Mouse (Mus musculus): ENCODE data around the gene Fbxo44. TPM values are rescaled to one million over a fixed set of nuclear protein-coding genes. Genes with fewer than 3 reads are reported as not detected.
"Not testable (repeated sequence)": the region's sequence is repeated elsewhere in the genome, so short reads cannot be mapped to it uniquely, and the experiment has no call there.

Fbxo44 gene
- polyA plus RNA-seq, 1 experiment = 31.2 TPM

GRCm38 (mm10) chr4:148192707-148193245 lies 32.5 kb upstream of the Fbxo44 start:
- DNase-seq = no peak
- TF ChIP-seq POLR2A (IDR thresholded peaks at IDR 0.05; ENCODE audit: control insufficient read depth, extremely low read depth, insufficient read depth, low read length, poor library complexity) (no peak), CTCF (IDR thresholded peaks at IDR 0.05; ENCODE audit: borderline replicate concordance, control insufficient read depth, extremely low read depth, insufficient read depth, low read length, poor library complexity) (no peak)
- H3K27me3 ChIP-seq (ENCODE audit: control insufficient read depth, insufficient read depth, low read length) = no peaks in the 10 kb centered on the region
- H3K36me3 ChIP-seq (ENCODE audit: control insufficient read depth, insufficient read depth, low read length) = no peaks in the 10 kb centered on the region
- H3K4me3 ChIP-seq (ENCODE audit: control insufficient read depth, insufficient read depth, low read length) = no peak overlapping the region
- H3K4me1 ChIP-seq (replicated peaks; ENCODE audit: control insufficient read depth, insufficient read depth, low read length) = no peaks in the 10 kb centered on the region
- WGBS = 53% methylated on average over 11 of the region's 11 CpGs
- H3K27ac ChIP-seq (ENCODE audit: control insufficient read depth, insufficient read depth, low read length) = no peak overlapping the region

GRCm38 (mm10) chr4:148188767-148189166 lies 28.5 kb upstream of the Fbxo44 start:
- not testable (repeated sequence) for H3K36me3 ChIP-seq (ENCODE audit: control insufficient read depth, insufficient read depth, low read length); H3K4me3 ChIP-seq (ENCODE audit: control insufficient read depth, insufficient read depth, low read length); H3K27me3 ChIP-seq (ENCODE audit: control insufficient read depth, insufficient read depth, low read length); H3K4me1 ChIP-seq (replicated peaks; ENCODE audit: control insufficient read depth, insufficient read depth, low read length); H3K27ac ChIP-seq (ENCODE audit: control insufficient read depth, insufficient read depth, low read length); DNase-seq
- WGBS = 91% methylated on average over 1 of the region's 1 CpGs

- TF ChIP-seq CTCF (IDR thresholded peaks at IDR 0.05; ENCODE audit: borderline replicate concordance, control insufficient read depth, extremely low read depth, insufficient read depth, low read length, poor library complexity) = no peak
- no peak for TF ChIP-seq POLR2A (IDR thresholded peaks at IDR 0.05; ENCODE audit: control insufficient read depth, extremely low read depth, insufficient read depth, low read length, poor library complexity)
- no peaks in the 10 kb centered on the region for H3K4me1 ChIP-seq (replicated peaks; ENCODE audit: control insufficient read depth, insufficient read depth, low read length)
- H3K4me3 ChIP-seq (ENCODE audit: control insufficient read depth, insufficient read depth, low read length) = no peak overlapping the region
- WGBS = 69% methylated on average over 4 of the region's 4 CpGs
- H3K27ac ChIP-seq (ENCODE audit: control insufficient read depth, insufficient read depth, low read length) = no peak overlapping the region
- no peaks in the 10 kb centered on the region for H3K27me3 ChIP-seq (ENCODE audit: control insufficient read depth, insufficient read depth, low read length)
- no peak for DNase-seq
- no peaks in the 10 kb centered on the region for H3K36me3 ChIP-seq (ENCODE audit: control insufficient read depth, insufficient read depth, low read length)
Measured at GRCm38 (mm10) chr4:148185819-148186218, 25.5 kb upstream of the Fbxo44 start.

GRCm38 (mm10) chr4:148184564-148184963 lies 24.3 kb upstream of the Fbxo44 start:
- Histone ChIP-seq H3K27me3 (ENCODE audit: control insufficient read depth, insufficient read depth, low read length) (no peaks in the 10 kb centered on the region), H3K36me3 (ENCODE audit: control insufficient read depth, insufficient read depth, low read length) (no peaks in the 10 kb centered on the region), H3K27ac (ENCODE audit: control insufficient read depth, insufficient read depth, low read length) (no peak overlapping the region), H3K4me3 (ENCODE audit: control insufficient read depth, insufficient read depth, low read length) (no peak overlapping the region), H3K4me1 (replicated peaks; ENCODE audit: control insufficient read depth, insufficient read depth, low read length) (no peaks in the 10 kb centered on the region)
- 82% methylated on average over 9 of the region's 9 CpGs for WGBS
- DNase-seq = no peak
- TF ChIP-seq CTCF (IDR thresholded peaks at IDR 0.05; ENCODE audit: borderline replicate concordance, control insufficient read depth, extremely low read depth, insufficient read depth, low read length, poor library complexity) (no peak), POLR2A (IDR thresholded peaks at IDR 0.05; ENCODE audit: control insufficient read depth, extremely low read depth, insufficient read depth, low read length, poor library complexity) (no peak)

GRCm38 (mm10) chr4:148182363-148182762 lies 22.1 kb upstream of the Fbxo44 start:
- no peak overlapping the region for H3K4me3 ChIP-seq (ENCODE audit: control insufficient read depth, insufficient read depth, low read length)
- H3K27ac ChIP-seq (ENCODE audit: control insufficient read depth, insufficient read depth, low read length) = no peak overlapping the region
- TF ChIP-seq CTCF (IDR thresholded peaks at IDR 0.05; ENCODE audit: borderline replicate concordance, control insufficient read depth, extremely low read depth, insufficient read depth, low read length, poor library complexity) (no peak), POLR2A (IDR thresholded peaks at IDR 0.05; ENCODE audit: control insufficient read depth, extremely low read depth, insufficient read depth, low read length, poor library complexity) (no peak)
- DNase-seq = no peak
- no peaks in the 10 kb centered on the region for H3K27me3 ChIP-seq (ENCODE audit: control insufficient read depth, insufficient read depth, low read length)
- H3K36me3 ChIP-seq (ENCODE audit: control insufficient read depth, insufficient read depth, low read length) = no peaks in the 10 kb centered on the region
- 50% methylated on average over 8 of the region's 8 CpGs for WGBS
- no peaks in the 10 kb centered on the region for H3K4me1 ChIP-seq (replicated peaks; ENCODE audit: control insufficient read depth, insufficient read depth, low read length)

- H3K4me1 ChIP-seq (replicated peaks; ENCODE audit: control insufficient read depth, insufficient read depth, low read length) = no peaks in the 10 kb centered on the region
- H3K4me3 ChIP-seq (ENCODE audit: control insufficient read depth, insufficient read depth, low read length) = no peak overlapping the region
- no peak overlapping the region for H3K27ac ChIP-seq (ENCODE audit: control insufficient read depth, insufficient read depth, low read length)
- no peaks in the 10 kb centered on the region for H3K36me3 ChIP-seq (ENCODE audit: control insufficient read depth, insufficient read depth, low read length)
- no peaks in the 10 kb centered on the region for H3K27me3 ChIP-seq (ENCODE audit: control insufficient read depth, insufficient read depth, low read length)
- WGBS = 90% methylated on average over 12 of the region's 12 CpGs
- no peak for DNase-seq
- TF ChIP-seq CTCF (IDR thresholded peaks at IDR 0.05; ENCODE audit: borderline replicate concordance, control insufficient read depth, extremely low read depth, insufficient read depth, low read length, poor library complexity) (no peak), POLR2A (IDR thresholded peaks at IDR 0.05; ENCODE audit: control insufficient read depth, extremely low read depth, insufficient read depth, low read length, poor library complexity) (no peak)
Measured at GRCm38 (mm10) chr4:148181483-148181882, 21.2 kb upstream of the Fbxo44 start.

GRCm38 (mm10) chr4:148177716-148178115 lies 17.4 kb upstream of the Fbxo44 start:
- Histone ChIP-seq H3K4me3 (ENCODE audit: control insufficient read depth, insufficient read depth, low read length) (no peak overlapping the region), H3K36me3 (ENCODE audit: control insufficient read depth, insufficient read depth, low read length) (no peaks in the 10 kb centered on the region), H3K4me1 (replicated peaks; ENCODE audit: control insufficient read depth, insufficient read depth, low read length) (no peaks in the 10 kb centered on the region), H3K27me3 (ENCODE audit: control insufficient read depth, insufficient read depth, low read length) (peaks cover 14% of the 10 kb centered on the region), H3K27ac (ENCODE audit: control insufficient read depth, insufficient read depth, low read length) (no peak overlapping the region)
- no peak for DNase-seq
- TF ChIP-seq POLR2A (IDR thresholded peaks at IDR 0.05; ENCODE audit: control insufficient read depth, extremely low read depth, insufficient read depth, low read length, poor library complexity) (no peak), CTCF (IDR thresholded peaks at IDR 0.05; ENCODE audit: borderline replicate concordance, control insufficient read depth, extremely low read depth, insufficient read depth, low read length, poor library complexity) (no peak)

- not testable (repeated sequence) for H3K27ac ChIP-seq (ENCODE audit: control insufficient read depth, insufficient read depth, low read length); H3K4me1 ChIP-seq (replicated peaks; ENCODE audit: control insufficient read depth, insufficient read depth, low read length); H3K4me3 ChIP-seq (ENCODE audit: control insufficient read depth, insufficient read depth, low read length); DNase-seq; H3K36me3 ChIP-seq (ENCODE audit: control insufficient read depth, insufficient read depth, low read length)
- WGBS = 10% methylated on average over 6 of the region's 6 CpGs
- H3K27me3 ChIP-seq (ENCODE audit: control insufficient read depth, insufficient read depth, low read length) = peaks cover 15% of the 10 kb centered on the region
Measured at GRCm38 (mm10) chr4:148176603-148177002, 16.3 kb upstream of the Fbxo44 start.
